Mouse (Mus musculus): Measurements from ENCODE around the gene Hsd17b2.

The Hsd17b2 gene

DNA sequence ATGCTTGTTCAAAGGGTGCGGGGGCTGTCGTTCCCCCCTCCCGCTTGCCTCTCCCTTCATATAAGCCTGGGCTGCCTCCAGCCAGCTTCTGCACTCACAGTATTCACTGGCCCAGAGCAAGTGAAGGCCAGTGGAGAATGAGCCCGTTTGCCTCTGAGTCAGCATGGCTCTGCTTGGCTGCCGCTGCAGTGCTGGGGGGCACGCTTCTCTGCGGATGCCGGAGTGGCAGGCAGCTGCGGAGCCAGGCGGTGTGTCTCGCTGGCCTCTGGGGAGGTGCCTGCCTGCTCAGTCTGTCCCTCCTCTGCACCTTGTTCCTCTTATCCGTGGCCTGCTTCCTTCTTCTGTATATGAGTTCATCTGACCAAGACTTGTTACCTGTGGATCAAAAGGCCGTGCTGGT, at the start of gene Hsd17b2:
TSS of gene Hsd17b2 (plus strand) at position 46 of the 400 bp plus-strand sequence.
- DNase-seq (ENCODE audit: low spot score), result no peak

DNA sequence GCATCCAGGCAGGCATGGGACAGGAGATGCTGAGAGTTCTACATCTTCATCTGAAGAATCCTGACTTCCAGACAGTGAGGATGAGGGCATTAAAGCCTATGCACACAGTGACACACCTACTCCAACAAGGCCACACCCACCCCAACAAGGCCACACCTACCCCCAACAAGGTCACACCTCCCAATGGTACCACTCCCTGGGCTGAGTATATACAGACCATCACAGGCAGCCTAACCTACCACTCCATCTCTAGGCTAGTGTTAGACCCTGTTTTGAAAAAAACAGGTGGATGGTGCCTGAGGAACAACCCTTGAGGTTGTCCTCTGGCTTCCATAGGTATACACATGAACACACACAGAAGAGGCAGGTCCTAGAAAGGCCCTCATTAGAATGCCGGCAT, 49.4 kb upstream of the Hsd17b2 start:
- DNase-seq (ENCODE audit: low spot score), result no peak

DNA sequence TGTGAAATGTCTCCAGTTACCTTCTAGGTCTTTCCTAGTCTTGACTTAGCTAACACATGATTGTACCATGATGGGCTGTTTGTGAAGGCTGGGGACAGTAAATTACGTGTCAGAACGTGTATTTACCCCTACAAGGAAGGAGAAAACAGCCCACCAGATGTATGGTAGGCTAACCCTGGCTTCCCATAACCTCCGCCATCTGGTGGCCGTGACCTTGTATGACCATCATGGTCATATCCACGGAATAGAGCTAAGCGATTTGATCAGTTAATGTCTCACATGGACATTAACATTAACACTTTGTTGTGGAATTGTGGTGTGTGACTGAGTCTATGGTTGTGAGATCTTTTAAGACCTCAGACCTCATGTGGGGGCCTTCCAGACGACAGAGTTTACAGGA, 42.7 kb upstream of the Hsd17b2 start:
- no peak for DNase-seq (ENCODE audit: low spot score)

DNA sequence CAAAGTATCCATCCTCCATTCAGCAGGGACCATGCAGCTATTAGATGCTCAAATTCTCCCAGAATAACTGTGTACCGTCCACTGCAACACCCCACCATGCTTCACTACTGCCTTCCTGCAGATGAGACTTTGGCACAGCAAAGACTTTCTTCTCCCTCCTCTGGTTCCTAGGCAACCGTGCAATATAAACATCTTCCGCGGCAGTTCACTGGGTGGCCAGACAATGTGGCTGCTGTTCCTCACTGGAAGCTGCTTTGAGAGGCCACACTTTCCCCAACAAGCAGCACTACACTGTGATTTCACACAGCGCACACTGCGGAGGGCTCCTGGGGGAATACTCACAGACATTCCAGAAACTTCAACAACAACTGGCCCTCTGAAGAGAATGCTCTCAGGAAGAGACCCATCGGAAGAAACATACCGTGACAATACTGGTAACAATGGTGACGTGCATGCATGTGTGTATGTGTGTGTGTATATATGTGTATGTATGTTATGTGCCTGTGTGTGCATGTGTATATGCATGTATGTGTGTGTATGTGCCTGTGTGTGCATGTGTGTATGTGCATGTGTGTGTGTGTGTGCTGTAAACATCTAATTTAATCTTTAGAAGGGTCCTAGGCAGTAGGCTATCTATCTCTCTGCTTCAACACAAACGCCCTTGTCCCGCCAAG, 41.2 kb upstream of the Hsd17b2 start:
- peak; percentile 6 for DNase-seq (ENCODE audit: low spot score)

DNA sequence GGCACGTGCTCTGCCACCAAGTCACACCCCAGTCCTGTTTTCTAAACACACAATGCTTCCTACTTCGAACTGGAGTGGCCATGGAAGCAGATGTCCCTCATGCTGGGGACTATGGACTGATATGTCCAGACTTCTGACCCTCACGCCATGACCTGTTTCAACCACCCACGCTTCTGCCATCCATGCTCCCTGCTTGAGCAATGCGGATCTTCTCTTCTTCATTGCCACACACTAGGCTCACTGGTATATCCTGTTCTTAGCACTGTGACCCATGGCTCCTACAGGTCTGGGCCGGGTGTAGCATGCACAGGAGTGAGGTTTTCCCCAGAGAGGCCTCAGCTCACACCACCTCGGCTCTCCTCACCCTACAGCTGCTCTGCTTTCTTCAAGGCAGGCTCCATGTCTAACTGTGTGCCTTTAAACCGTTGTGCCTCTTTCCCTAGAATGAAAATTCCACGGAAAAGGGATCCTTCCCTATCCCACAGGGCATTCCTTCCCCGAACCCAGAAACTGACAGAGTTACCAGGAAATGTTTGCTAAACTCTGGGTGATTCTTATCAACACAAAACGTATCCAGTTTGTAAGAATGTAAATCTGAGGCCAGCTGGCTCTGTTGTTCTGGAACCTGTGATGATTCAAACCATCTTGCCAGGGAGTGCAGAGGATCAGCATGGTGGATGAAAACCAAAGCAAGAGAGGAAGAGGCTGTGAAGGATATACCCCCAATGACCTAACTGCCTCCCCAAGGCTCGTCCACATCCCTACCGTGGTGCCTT, 34.2 kb upstream of the Hsd17b2 start:
- no peak for DNase-seq (ENCODE audit: low spot score)

DNA sequence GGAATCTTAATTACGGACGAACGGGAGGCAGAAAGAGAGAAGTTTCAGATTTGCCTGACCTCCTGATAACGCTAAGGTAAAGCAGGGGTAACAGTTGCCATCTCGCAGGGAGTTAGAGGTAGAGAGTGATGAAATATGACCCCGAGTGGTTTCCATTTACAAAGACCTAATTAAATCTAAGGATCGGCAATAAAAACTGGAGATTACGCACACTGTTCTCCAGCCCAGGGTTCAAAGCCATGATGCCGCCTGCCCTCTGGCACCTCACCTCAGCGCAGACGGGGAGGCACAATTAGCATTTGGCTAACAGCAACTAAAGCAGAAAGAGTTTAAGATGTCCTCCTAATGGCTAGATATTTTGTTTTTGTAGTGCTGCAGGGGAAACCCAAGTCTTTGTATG, 31.2 kb upstream of the Hsd17b2 start:
- no peak for DNase-seq (ENCODE audit: low spot score)

DNA sequence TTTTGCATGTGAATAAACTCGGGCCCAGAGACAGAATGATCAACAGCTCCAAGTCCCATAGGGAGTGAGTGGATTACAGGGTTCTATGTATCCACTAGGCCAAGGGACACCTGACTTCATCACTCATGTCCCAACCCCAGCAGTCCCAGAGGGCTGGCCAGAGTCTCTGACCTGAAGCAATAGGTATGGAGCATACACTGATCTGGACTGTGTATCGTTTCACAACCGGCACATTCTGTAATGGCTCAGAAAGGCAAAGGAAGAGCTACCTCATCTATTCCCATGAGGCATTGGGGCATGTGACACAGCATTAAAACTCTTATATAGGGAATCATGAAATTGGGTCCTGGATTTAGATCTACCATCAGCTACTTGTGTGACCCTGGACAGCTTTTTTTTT, 29.1 kb upstream of the Hsd17b2 start:
- DNase-seq (ENCODE audit: low spot score), result no peak

DNA sequence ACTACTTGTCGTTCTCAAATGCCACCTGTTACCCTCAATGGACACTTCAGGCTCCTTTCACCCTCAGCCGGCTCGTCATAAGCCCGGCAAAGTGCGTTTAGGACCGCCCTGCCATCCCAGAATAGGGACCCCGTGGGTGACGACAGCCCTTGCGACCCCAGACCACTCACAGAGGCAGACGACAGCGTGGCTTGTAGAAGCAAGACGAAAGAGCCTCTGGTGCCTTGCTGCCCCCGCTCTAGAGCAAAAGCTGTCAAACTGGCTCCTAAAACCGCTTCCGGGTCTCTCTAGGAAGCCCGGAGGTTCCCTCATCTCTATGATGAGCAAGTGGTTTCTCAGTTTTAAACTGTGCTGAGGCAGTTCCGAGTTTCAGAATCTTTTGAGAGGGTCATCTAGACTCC, 28.3 kb upstream of the Hsd17b2 start, which contains the start of gene Sdr42e1:
TSS of gene Sdr42e1 (minus strand) at position 260 of the 401 bp plus-strand sequence.
- DNase-seq (ENCODE audit: low spot score), result peak; percentile 47

DNA sequence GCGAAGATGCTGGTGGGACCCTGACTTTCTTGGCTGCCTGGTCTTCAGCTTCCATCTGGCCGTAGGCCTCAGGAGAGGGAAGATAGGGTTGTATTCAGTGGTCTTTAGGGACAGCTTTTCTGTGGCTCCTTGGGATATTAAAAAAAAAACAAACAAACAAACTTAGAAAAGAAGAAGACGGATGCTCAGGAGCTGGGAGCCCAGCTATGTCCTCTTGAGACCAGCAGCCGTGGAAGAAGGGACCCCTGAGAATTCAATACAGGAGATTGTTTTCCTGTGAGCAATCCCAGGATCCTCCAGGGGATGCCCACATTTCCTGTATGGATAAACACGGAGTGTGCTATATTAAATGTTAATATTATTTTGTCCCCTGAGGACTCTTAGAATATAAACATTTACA, 26.5 kb upstream of the Hsd17b2 start:
- DNase-seq (ENCODE audit: low spot score), result no peak

DNA sequence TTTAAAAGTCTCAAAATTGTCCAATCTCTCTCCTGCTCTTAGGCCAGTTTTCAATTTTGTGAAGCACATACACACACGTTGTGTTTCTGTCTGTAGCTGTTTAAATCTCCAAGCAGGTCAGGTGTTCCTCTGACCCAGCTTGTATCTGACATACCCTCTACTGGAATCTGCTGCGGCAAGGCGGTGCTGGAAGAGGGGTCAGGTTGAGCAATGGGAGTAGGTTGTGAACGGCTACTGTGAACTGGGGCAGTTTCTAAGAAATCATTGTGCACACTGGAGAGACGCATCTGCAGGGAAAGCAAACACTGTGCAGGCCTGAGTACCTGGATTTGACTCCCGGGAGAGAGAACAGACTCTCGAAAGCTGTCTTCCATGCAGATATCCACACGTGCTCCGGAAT, 25.2 kb upstream of the Hsd17b2 start:
- no peak for DNase-seq (ENCODE audit: low spot score)

DNA sequence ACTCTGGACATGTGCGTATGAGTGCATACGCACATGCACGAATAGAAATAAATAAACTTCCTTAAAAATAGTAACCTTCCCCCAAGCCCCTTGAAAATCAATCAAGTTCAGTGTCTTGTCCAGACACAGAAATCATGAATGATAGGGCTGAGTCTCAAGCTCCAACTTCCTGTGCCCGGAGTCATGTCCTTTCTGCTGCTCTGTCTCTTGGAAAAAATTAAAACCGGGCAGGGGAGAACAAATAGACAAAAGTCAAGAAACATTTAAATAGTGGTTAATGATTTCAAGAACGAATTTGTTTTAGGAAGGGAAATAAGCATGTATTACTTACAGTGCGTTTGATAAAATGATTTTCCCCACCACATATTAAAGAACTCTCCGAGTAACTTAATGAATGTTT, 24.7 kb upstream of the Hsd17b2 start:
- DNase-seq (ENCODE audit: low spot score), result no peak

DNA sequence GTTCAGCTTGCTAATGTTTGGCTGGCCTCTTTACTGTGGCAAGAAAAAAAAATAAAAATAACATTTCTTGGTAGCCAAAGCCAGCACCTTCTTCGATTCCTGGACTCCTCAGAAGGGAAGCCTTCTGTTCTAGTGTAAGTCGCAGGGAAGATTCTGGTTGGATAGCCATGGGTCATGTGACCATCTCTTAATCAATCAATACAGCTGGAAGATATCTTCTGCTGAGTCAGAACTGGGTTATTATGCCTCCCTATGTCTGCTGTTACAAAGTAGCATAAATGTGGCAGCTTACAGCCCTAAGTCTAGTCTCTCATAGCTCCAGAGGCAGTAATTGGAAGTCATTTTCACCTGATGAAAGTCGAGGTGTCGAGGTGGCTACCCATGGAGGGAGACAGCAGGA, 23.1 kb upstream of the Hsd17b2 start:
- no peak for DNase-seq (ENCODE audit: low spot score)

DNA sequence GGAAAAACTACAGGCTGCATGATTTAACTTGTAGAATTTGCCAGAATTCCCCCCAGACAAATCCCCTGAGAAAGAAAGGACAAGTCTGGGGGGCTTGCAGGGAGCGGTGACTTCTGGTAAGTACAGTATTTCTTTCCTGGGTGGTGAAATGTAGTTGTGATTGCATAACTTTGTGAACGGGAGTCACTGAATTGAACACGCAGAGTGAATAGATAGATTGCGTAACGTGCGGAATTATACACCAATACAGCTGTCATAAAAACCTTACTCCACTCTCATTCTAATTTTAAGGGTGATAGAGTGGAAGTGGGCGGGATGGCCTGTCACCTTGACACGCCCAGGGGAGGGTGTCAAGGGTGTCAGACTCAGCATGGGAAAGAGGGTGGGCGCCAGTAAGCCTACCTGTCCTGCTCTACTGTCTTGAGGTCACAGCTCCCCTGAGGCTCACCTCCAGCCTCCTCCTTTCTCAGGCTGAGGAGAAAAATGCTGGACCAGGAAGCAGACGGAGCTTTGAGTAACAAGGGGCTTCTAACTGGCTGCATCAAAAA, 17.7 kb upstream of the Hsd17b2 start:
- DNase-seq (ENCODE audit: low spot score), result no peak

DNA sequence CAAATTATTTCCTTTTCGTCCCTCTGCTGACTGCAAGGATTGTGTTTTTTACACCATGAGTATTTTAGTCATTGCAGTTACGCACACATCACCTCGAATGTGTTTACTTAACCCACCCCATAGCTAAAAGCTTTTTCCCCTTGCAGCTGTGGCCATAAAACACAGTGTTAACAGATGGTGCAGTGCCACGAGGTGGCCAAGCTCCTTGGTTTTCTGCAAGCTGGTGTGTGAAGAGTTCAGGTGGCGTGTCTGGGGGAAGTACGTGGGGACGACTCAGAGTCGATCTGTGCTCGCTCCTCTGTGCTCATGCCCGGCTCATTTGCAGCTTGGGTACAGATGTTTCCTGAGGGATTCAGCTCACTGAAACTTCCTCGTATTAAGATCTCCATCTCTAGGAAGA, 17.2 kb upstream of the Hsd17b2 start:
- no peak for DNase-seq (ENCODE audit: low spot score)

DNA sequence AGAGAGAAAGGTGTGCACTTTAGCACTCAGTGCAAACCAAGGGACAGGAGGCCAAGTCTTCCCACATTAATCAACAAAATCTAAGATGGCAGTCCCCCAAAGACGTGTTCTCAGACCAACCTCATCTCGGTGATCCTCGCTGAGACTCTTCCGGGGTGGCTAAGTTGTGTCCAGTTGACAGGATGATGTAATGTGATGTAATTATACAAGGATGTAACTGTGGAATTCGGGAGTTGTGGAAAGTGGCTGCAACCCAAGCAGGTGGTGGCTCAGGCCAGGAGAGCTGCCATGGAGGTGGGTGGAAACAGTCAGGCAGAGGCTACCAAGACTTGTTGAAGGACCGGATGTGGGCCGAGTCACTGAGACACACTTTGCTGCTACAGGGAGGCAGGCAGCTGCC, 13.8 kb upstream of the Hsd17b2 start:
- DNase-seq (ENCODE audit: low spot score), result no peak

DNA sequence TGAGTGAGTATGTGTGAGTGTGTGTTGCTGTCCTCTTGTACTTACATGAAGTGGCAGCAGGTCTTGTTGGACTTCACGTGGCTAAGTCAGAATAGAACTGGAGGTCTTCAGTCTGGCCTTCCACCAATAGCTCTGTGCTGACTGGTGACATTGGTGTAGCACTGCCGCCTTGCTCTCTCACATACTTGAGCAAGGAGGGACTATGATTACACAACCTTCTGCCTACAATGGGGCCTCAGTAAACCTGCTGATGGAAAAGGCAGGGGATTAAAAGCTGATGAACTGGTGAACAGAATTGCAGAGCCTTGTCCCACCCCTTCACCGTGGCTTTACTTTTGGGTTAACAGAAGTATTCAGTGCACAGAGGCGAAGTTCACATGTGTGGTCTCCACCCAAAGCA, 9.6 kb upstream of the Hsd17b2 start:
- no peak for DNase-seq (ENCODE audit: low spot score)

DNA sequence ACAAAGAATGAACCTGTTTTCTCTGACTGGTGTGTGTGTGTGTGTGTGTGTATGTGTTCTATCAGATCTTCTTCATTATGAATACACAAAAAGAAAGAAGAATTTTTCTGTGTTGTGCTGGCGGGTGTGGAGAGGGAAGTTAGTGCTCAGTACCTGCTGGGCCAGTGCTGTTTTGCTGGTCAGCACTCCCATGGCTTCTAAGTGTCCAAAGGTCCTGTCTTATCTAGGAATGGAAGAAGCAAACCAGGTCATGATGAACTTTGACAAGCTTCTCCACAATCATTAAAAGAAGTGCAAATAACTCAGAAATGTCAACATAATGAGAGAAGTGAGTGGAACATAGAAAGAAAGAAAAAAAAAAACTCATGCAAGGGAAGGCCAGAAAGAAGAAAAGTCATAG, 6.1 kb upstream of the Hsd17b2 start:
- no peak for DNase-seq (ENCODE audit: low spot score)

DNA sequence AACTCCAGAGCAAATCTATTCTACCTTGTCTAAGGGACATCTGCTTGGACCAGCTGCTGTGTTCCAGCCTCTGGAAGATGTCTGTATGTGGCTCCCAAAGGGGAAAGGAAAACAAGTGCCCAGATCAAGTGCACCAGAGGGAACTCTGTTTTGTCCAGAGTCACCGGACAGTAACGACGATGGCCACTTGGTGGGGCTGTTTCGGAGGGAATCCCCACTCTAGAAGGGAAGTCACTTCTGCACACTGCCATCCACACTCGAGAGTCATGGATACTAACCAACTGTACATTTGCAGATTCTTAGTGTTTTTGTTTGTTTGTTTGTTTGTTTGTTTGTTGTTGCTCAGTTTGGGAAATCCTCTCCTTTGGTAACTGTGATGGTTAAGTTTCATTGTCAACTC, 4.5 kb upstream of the Hsd17b2 start:
- peak; percentile 29 for DNase-seq (ENCODE audit: low spot score)

DNA sequence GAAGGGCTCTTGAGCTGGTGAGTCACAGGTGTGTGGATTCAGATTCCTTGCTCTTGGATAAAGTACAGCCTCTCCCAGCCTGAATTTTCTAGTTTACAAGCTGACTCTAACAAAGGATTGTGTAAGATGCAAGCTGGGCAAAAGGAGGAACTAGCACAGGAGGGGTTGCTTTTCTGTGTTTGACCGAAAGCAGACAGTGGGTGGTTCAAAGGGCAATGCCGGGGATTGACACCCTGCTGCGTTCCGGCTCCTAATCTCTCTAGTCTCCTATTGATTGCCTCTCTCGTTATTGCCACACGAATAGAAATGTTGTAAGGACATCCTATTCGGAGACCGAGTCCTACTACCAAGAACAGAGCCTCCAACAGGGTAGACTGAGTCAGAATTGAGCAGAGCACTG, 1.0 kb upstream of the Hsd17b2 start:
- no peak for DNase-seq (ENCODE audit: low spot score)

DNA sequence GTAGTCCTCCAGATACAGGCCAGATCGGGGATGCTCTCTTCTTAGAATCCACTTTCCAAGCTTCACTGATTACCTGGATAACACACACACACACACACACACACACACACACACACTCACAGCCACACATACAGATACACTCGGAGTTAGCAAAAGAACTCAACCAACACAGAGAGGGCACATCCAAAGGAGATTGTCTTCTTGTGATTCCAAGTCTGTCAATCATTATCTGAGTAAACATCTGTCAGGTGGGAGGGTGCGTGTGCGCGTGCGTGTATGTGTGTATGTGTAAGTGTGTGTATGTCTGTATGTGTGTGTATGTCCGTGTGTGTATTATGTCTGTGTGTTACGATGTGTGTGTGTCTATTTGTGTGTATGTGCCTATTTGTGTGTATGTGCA, 458 bp upstream of the Hsd17b2 start:
- no peak for DNase-seq (ENCODE audit: low spot score)

DNA sequence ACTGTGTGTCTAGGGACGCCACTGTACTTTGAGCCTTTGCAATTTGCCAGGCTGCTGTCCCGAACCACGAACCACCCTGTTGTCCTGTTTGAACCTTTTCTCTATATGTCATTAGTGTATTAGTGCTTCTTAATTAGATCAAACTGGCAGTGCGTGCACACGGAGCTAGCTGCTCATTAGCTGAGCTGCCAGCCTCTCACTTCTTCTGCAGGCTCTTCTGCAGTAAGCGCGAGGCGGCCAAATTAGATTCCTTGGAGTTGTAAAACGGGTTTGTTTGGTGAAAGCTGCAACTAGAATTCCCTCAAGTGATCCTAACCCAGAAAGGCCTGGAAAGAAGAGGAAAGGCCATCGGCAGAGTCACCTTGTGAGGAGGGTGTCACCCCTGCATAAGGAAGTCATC, 997 bp downstream of the Hsd17b2 start:
- no peak for DNase-seq (ENCODE audit: low spot score)

DNA sequence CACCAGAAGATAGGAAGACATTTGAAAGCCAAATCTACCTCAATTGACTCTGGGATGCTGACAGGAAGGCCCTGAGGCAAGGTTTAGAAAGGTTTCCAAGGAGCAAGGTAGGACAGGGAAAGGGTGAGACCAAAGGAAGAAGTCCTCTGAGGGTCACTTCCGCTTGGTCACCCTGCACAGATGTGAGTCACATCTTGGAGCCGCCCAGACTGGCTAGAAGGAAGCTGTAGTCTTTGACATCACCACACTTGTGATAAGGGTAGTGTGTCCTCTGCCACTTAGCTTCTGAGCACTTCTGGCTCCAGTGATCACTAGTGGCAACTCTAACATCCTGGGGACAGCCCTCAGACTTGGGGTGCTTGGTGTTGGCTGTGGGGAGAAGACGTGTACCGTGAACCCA, 4.4 kb downstream of the Hsd17b2 start:
- no peak for DNase-seq (ENCODE audit: low spot score)

DNA sequence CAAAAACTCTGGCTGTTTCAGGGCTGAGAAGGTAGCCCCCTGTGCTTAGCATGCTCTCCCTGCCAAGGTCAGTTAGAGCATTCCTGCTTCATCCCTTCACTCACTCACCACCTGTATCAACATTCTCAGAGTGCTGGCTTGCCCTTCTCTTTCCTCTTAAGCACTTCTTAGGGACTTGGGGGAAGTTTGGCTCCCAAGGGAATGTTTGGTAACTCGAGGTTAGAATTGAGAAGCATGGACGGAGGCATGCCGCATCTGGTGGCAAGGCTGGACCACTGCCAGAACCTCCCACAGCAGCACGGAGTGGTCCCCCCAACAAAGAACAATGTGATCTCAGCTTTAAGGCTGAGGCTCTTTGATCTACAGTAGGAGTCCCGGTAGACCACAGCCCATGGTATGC, 10.5 kb downstream of the Hsd17b2 start:
- no peak for DNase-seq (ENCODE audit: low spot score)

DNA sequence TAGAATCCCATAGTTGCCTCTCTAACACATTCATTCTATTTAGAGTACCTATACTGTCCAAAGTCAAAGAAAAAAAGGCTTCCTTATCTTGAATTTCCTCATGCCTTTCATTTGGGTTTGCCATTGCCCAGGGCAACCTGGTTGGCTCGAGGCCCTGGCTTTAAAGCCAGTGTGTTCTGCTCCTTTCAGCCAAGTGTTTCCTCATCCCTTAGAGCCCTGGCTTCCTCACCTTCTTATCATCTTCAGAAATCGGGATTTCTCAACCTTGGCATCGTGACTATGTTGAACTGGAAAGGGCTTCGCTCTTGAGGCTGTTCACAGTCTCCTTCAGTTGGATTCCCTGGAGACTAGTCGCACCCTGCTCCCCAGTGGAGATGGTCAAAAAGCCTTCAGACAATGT, 12.9 kb downstream of the Hsd17b2 start:
- no peak for DNase-seq (ENCODE audit: low spot score)

Data from layer of hippocampus, adult 11-12 months (tissue).